Mouse (Mus musculus): ENCODE data around the gene Fcgrt.

The Fcgrt gene

GRCm38 (mm10) chr7:45053931-45054510 is 49.6 kb downstream of the Fcgrt start:
- peak; percentile 93 for DNase-seq

GRCm38 (mm10) chr7:45053117-45053930 is 50.3 kb downstream of the Fcgrt start:
- peak; percentile 79 for DNase-seq

GRCm38 (mm10) chr7:45052862-45053116 is 50.9 kb downstream of the Fcgrt start, which contains the start of gene Prr12:
Prr12 (minus strand) TSS chr7:45052881.
- no peak for DNase-seq

- peak; percentile 65 for DNase-seq
Measured at GRCm38 (mm10) chr7:45052181-45052861, 51.3 kb downstream of the Fcgrt start.

- no peak for DNase-seq
Measured at GRCm38 (mm10) chr7:45051601-45051974, 52.1 kb downstream of the Fcgrt start.

DNA sequence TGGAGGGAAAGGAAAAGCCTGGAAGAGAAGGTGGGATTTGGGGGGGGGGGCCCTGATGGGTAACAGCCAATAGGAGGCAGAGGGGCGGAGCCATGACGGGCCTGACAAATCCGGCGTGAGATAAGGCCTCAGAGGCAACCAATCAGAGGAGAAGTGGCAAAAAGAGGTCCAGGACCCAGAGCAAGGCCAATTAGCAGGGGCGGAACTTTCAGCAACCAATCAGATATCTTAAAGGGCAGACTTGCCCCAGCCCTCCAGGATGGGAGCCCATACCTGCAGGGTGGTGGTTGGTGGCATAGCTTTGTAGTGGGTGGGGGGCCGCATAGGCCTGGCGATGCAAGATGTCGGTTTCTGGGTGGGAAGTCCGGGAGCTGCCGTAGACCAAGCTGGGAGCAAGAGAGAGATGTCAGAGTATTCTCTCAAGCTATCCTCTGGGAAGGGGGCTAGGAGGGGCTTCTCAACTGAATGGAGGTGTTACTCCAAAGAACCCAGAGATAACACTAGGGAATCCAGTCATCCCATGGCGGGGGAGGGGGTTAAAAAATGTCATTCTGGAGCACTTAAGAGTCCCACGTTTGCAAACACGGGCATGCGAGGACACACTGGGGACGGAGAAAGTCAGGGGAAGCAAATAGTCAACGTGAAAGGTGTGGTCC is 52.6 kb downstream of the Fcgrt start:
- peak; percentile 68 for DNase-seq

GRCm38 (mm10) chr7:45048923-45049657 is 54.6 kb downstream of the Fcgrt start:
- peak; percentile 34 for DNase-seq

- peak; percentile 43 for DNase-seq
Measured at GRCm38 (mm10) chr7:45048001-45048890, 55.4 kb downstream of the Fcgrt start.

DNA sequence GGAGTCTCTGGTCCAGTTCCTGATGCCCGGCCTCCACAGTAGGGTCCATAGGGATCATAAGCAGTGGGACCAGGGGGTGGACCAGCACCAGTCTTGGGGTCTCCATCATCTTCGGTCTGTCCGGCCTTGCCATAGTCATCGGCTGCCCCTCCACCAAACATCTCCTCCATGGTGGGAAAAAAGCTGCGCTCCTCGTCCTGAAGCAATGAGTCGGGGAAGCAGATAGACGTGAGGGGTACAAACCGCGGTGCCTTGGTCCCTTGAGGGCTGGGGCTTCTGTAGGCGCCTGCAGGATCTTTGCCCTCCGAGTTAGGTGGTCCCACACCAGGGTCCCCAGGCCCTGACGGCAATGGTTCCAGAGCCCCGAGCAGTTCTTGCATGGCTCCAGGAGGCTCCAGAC is 56.2 kb downstream of the Fcgrt start:
- no peak for DNase-seq

GRCm38 (mm10) chr7:45046853-45047350 is 56.7 kb downstream of the Fcgrt start:
- no peak for DNase-seq

DNA sequence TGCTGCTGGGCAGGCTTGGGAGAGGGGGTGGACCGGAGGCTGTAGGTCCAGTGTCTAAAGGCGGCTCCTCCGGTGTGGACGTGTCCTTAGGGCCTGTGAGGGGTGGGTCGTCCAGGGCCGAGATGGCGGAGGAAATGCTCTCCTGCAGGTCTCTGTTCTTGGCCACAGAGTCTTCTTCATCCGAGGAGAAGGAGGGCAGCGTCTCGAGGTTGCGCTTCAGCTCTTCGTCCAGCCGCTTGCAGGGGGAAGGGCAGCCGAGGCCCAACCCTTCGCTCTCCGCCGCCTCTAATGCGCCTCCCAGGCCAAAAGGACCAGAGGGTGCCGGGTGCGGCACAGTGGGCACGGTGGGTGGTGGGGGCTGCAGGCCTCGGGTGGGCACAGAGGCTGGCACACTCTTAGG is 57.9 kb downstream of the Fcgrt start:
- DNase-seq: no peak

DNA sequence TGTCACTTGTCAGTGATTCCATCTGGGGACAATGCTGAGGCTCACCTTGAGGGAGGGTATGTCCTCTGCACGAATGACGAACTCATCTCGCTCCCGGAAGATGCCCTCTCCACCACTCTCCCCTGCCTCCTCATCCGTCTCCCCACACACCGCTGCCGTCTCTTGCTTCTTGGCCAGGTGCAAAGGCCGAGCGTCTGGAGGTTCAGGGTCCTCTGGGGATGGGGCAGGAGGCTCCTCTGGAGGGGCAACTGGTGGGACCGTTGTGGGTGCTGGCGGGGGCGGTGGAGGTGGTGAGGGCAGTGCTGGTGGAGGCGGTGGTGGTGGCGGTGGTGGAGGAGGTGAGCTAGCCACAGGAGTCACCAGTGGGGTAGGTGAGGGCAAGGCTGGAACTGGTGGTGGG is 60.3 kb downstream of the Fcgrt start:
- DNase-seq: no peak
